ENCODE assay signal across 8 mouse cellular contexts in the genomic region with DNA sequence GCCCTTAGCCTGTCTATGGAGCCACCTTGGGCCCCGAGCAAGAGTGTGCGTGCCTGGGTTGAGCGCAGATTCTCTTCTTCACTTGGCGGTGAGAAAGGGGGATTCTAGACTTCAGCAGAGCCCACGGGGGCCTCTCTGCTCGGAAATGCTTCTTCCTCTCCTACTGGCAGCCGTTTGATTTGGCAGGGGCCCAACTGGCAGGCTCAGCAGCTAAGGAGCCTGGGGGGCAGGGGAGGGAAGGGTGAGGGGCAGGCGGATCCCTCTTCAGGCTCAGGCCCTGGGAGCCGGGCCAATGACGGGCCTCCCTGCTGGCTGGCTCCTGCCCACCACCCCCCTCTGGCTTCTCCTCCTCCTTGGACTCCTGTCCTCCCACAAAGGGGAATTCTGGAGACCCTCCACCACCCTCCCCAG. TPM values are rescaled to one million over a fixed set of nuclear protein-coding genes. Genes with fewer than 3 reads are reported as not detected.
DNase-seq lines count a peak whose midpoint lies in the region; ATAC-seq lines count a peak whose summit lies in the region.

No protein-coding gene starts in this region.

- DNase-seq in 416B (ENCODE audit: low read depth), result peak; percentile 78
- peak; percentile 37 for DNase-seq in cerebellum, adult 11-12 months
- DNase-seq in frontal cortex, postnatal 14 days (ENCODE audit: low spot score in 2 of 2), result peak; percentile 70 to 72
- DNase-seq in heart, postnatal 4 days, result peak; percentile 94
- DNase-seq in layer of hippocampus, adult 18-20 months (ENCODE audit: low spot score in 2 of 2), result peak; percentile 36 to 60
- DNase-seq in ovary, postnatal 10 days (ENCODE audit: low spot score), result peak; percentile 84
- DNase-seq in thymus, postnatal 4 days, result peak; percentile 74

- H3K4me1 ChIP-seq in liver, embryonic 16.5 days (ENCODE audit: control insufficient read depth, low read depth, low read length), result no peaks in the 10 kb centered on the region; the same call in 1 of the 2 replicates

- H3K4me2 ChIP-seq in liver, embryonic 16.5 days (ENCODE audit: low read depth, low read length), result peak overlapping the region; percentile 22; the same call in 1 of the 2 replicates

- no peak overlapping the region for H3K9ac ChIP-seq in liver, embryonic 16.5 days (ENCODE audit: low read depth, low read length)

- peaks cover under 1% of the 10 kb centered on the region; the same call in 1 of the 2 replicates for H3K9me3 ChIP-seq in liver, embryonic 16.5 days (replicated peaks; ENCODE audit: control insufficient read depth, low read length)

- H3K27ac ChIP-seq in liver, embryonic 16.5 days (ENCODE audit: low read length), result no peak overlapping the region

- 8% methylated on average over 10 of the region's 10 CpGs for WGBS in liver, embryonic 16.5 days (ENCODE audit: insufficient replicate concordance)

- H3K36me3 ChIP-seq in liver, embryonic 16.5 days (ENCODE audit: control insufficient read depth, insufficient read depth), result no peaks in the 10 kb centered on the region

- peak; percentile 54 for ATAC-seq in liver, embryonic 16.5 days (ENCODE audit: low read depth)

- no peak overlapping the region for H3K4me3 ChIP-seq in liver, embryonic 16.5 days (ENCODE audit: low read depth, low read length)

- no peaks in the 10 kb centered on the region for H3K27me3 ChIP-seq in liver, embryonic 16.5 days (ENCODE audit: control insufficient read depth, insufficient read depth, low read depth, low read length)

RNA-seq across cellular contexts. Expression of a gene that starts 26.7 kb away (rescaled TPM):
- total RNA-seq in heart, postnatal 4 days (2021), result 100 to 1,000 TPM; 106 to 110 TPM
- total RNA-seq in layer of hippocampus, adult 18-20 months (2021), result 10 to 100 TPM; 86.4 to 93.2 TPM
- polyA plus RNA-seq in liver, embryonic 16.5 days (2015; fragmentation: Nextera tagmentation; extraction: Ambion mirVana), result 59.7 and 62.6 TPM in 2 replicates

RNA-seq across cellular contexts. Expression of a gene that starts 51.9 kb away (rescaled TPM):
- 100 to 1,000 TPM; 192 to 209 TPM for total RNA-seq in heart, postnatal 4 days (2021)
- total RNA-seq in layer of hippocampus, adult 18-20 months (2021), result 10 to 100 TPM; 61.8 to 68.9 TPM
- polyA plus RNA-seq in liver, embryonic 16.5 days (2015; fragmentation: Nextera tagmentation; extraction: Ambion mirVana), result 1.1 and 1.2 TPM in 2 replicates

RNA-seq across cellular contexts. Expression of a gene that starts 59.9 kb away (rescaled TPM):
- total RNA-seq in heart, postnatal 4 days (2021), result 1 to 10 TPM; 1.5 to 2.8 TPM
- 10 to 100 TPM; 26.2 to 28.5 TPM for total RNA-seq in layer of hippocampus, adult 18-20 months (2021)
- polyA plus RNA-seq in liver, embryonic 16.5 days (2015; fragmentation: Nextera tagmentation; extraction: Ambion mirVana), result 1.1 TPM in 2 replicates

Comparison
In these comparisons a context has a peak if more than half of its experiments do, and no peak if none do; other contexts are left out.
1. DNase-seq: peak in every context shown above with its lines; median percentile 94 in heart, postnatal 4 days; 84 in ovary, postnatal 10 days; 78 in 416B; 74 in thymus, postnatal 4 days; 71 in frontal cortex, postnatal 14 days; 48 in layer of hippocampus, adult 18-20 months; 37 in cerebellum, adult 11-12 months.
2. RNA of a gene that starts 59.9 kb away (total RNA-seq): 26.2 to 28.5 TPM in layer of hippocampus, adult 18-20 months; 1.5 to 2.8 TPM in heart, postnatal 4 days; every median in the first group is over 4 times any median in the second.